Mouse (Mus musculus) kidney, adult 11 months (tissue): ENCODE measurements around the gene Ltbp4.

ENCODE experiments used
- DNase-seq: peaks from one replicate; pipeline ENCODE4 v3.0.0; 2022

Ltbp4 gene

GRCm38 (mm10) chr7:27257046-27257851 is 80.2 kb downstream of the Ltbp4 start:
- peak; percentile 44 for DNase-seq

GRCm38 (mm10) chr7:27255721-27256120 is 81.8 kb downstream of the Ltbp4 start:
- DNase-seq: peak; percentile 65
